Mouse (Mus musculus) gastrocnemius, postnatal 25 days (tissue): Measurements from ENCODE around the gene Mrpl57. TPM values are rescaled to one million over a fixed set of nuclear protein-coding genes. Genes with fewer than 3 reads are reported as not detected.

Source experiments
- DNase-seq: peaks from one replicate; pipeline ENCODE4 v3.0.0; 2022
- microRNA-seq, 2 experiments: library from miRNA; unstranded; fragments of <30 nt; microRNA quantifications; one replicate each; pipeline ENCODE4 v1.2.0; 2021; ENCODE audit warnings: borderline replicate concordance in 2 of 2
- total RNA-seq, 2 experiments: library from RNA; stranded (reverse); gene quantifications; 1 replicate in 1 of 2; 2 replicates in 1 of 2; pipeline ENCODE4 v1.2.3; 2021

Mrpl57 gene
- total RNA-seq, 2 experiments from 2014 or later = 62.0 to 66.1 TPM

- no peak for DNase-seq
Observed at GRCm38 (mm10) chr14:57859520-57859919, 33.5 kb downstream of the Mrpl57 start.

DNA sequence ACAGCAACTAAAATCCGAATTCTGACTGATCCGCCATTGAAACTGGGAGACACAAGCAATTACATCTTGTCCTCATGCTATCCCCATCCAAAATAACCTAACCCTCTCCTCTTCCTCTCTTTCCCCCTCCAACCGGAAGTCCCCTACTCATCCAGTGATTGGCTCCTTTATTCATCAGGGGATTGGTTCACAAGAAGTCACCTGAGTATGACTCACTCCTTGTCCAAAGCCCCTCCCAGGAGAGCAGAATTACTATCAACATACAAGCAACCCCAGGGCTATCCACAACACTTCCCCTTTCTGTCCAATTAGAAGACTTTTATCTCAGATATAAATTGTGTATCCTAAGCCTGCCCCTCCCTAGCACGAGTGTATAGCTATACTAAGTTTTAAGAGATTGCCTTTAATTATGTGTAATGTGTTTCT, 36.0 kb downstream of the Mrpl57 start:
- DNase-seq = no peak

DNA sequence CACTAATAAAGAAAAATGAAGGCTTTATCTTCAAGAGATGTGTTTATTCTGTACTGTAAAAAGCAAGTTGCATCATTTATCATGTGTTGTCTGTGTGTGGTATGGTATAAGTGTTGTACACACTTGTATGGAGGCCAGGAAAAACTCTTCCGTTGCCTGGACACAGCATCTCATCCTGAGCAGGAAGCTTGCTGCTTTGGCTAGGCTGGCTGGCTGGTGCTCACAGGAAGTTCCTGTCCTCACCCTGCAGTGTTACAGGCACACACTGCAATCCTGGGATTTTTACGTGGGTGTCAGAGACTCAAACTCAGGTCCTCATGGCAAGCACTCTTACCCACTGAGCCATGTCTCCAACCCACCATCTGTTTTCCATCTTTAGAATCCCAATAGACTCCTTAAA, 37.1 kb downstream of the Mrpl57 start:
- DNase-seq = no peak

- no peak for DNase-seq
Observed at GRCm38 (mm10) chr14:57865256-57865655, 39.2 kb downstream of the Mrpl57 start.

DNA sequence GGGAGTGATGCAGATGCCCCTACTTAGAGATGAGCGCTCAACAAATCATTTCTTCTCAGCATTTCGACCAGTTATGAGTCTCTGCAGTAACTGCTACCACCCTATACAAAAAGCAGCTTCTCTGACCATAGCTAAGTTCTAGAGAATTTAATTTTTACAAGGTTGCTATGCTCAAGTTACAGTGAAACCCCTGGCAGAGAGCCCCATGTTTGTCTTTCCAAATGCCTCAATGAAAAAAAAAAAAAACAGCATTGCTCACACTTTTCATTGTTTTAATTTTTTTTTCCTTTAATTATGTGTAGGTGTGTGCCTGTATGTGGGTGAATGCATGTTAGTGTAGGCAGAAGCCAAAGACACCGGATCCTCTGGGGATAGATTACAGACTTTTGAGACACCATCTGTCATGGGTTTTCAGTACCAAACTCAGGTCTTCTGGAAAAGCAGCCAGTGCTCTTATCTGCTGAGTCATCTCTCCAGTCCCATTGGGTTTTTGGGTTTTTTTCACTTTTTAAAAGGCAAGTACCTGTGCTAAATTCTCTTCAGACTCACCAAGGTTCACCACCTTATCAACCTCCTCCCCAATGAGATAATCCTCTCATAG, 40.7 kb downstream of the Mrpl57 start:
- no peak for DNase-seq

GRCm38 (mm10) chr14:57877921-57878320, 51.9 kb downstream of the Mrpl57 start:
- DNase-seq = no peak

Small RNAs within 50 kb of the gene (microRNA-seq; reads per million reads assigned to microRNA genes)
- 0 reads per million in 2 experiments for gene Mir3077

Other genes with a start within 250 kb of the Mrpl57 start
- 10 to 100 TPM in 1 of 2 experiments, 1 to 10 TPM in 1; 6.4 to 10.1 TPM for gene Xpo4, start 160.8 kb upstream of the Mrpl57 start, total RNA-seq
- under 1 TPM in 1 of 2 experiments, not detected in 1; 0.51 TPM for gene Gm49361, start 80.1 kb upstream of the Mrpl57 start, total RNA-seq
- gene Lats2, start 67.8 kb upstream of the Mrpl57 start, total RNA-seq = 10 to 100 TPM; 13.6 to 19.8 TPM
- 10 to 100 TPM; 32.1 to 35.6 TPM for gene Sap18, start 28.1 kb upstream of the Mrpl57 start, total RNA-seq
- gene Ska3, start within 50 bp of the Mrpl57 start, total RNA-seq = under 1 TPM in 1 of 2 experiments, not detected in 1; 0.16 TPM
- 1 to 10 TPM; 2.9 to 5.1 TPM for gene Zdhhc20, start 64.0 kb downstream of the Mrpl57 start, total RNA-seq
- gene Micu2, start 173.0 kb downstream of the Mrpl57 start, total RNA-seq = 10 to 100 TPM; 32.6 to 32.7 TPM
- gene Fgf9, start 244.3 kb downstream of the Mrpl57 start, total RNA-seq = 1 to 10 TPM in 1 of 2 experiments, under 1 TPM in 1; 0.64 to 1.6 TPM